Mouse (Mus musculus) fibroblast of lung, adult 2 months (primary cell): ENCODE data around the gene Foxred1.

Source experiments
- DNase-seq: peaks from one replicate; pipeline ENCODE4 v3.0.0-alpha.2; 2011; ENCODE audit warnings: low read depth

The Foxred1 gene

DNA sequence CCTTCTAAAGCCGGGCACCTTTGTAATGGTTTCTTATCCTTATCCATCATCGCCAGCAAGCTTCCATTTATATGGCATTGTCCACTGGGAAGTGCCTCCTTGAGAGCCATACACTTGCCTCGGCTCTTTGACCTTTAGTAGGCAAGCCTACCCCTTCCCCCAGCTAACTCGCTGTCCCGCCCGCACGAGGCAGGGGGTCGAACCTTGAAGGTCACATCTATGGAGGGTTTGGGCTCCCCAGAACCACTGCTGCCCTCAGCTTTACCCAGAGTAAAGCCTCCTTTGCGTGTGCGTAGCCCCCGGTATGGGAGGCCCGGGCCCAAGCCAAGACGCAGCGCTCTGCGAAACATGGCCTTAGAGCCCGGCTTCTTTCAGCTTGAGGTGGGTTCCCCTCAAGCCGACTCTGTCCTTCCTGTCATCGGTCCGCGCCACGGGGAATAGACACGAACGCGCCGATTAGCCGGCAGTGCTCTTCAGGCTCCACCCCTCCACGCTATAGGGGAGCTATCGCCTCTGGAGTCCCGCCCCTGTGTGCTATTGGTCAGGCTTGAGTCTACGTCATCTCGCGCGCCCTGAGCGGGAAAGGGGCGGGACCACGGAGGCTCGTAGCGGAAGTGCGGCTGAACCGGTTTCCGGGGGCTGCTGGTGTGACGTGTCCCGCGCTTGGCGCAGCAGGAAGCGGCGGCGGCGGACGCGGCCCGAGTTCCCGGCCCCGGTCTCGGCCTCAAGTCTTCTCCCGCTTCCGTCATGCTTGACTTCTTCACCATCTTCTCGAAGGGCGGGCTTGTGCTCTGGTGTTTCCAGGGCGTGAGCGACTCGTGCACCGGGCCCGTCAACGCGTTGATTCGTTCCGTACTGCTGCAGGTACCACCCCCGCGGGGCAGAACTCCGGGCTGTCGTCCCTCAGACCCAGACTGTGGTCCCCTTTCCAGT lies at the start of gene Foxred1:
Foxred1 (minus strand) TSS at position 514 of the 933 bp plus-strand sequence.
- DNase-seq = peak; percentile 98

DNA sequence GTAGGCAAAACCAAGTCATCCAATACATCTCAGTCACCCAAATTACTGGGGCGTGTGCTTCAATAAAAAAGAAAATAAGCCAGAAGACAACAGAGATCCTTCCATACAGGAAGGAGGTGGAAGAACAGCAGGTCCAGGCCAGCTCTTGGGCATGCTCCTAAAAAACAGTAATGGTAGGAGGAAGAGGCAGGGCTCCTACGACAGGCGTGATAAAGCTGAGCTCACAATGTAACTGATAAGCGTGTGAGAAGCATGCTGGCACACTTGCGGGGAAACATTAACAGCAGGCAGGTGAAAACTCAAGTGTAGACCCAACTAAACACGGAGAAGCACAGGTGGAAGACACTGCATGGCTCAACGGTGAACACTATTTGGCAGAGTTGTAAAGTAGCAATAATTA lies 46.5 kb upstream of the Foxred1 start:
- DNase-seq = no peak

DNA sequence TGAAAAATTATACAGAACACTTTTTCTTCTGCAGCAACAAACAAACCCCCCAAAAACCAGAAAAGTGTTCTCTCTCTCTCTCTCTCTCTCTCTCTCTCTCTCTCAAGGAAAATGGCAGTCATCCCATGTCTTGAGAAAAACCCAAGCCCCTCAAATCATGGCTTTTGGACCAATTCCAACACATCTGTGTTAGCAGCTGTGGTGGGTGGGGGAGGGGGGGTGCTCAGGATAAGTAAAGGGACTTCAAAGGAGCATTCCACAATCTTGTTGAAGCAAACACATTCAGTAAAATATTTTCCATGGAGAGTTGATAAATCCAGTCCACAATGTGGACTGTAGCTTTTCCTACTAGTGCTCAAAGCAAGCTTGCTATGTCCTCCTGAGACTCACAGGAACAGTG lies 38.6 kb upstream of the Foxred1 start:
- no peak for DNase-seq

DNA sequence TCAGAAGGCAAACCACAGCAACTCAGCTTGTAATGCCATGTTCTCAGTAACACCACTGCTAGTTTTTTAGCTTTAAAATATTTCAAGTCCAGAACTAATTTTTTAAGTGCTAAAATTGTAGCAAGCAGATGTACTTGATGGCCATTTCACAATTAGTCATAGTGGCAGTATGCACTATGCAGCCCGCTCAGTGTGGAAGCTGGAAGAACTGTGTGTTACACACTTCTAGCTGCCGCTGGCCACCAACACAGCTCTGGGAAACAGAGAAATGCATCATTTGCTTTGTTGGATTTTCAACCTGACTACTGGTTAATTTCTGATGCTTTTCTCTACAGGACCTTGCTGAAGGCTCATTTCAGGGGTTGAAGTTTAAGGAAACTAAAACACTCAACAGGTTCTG lies 36.5 kb upstream of the Foxred1 start:
- DNase-seq = no peak

DNA sequence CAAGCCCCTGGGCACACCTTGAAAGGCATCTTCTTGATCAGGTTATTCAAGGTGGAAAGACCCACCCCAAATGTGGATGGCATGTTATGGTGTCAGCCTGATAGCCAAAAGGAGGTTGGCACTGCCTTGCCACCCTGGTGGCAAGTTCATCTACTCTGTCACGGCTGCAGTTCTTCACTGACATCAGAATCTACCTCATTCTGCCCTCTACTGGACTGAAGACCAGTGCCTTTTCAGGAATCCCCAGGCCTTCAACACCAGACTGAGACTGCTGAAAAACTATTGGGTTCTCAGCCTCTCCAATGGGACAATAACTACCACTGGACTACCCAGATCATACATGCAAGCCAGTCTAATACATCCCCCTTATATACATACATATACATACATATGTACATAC lies 28.9 kb upstream of the Foxred1 start:
- no peak for DNase-seq

DNA sequence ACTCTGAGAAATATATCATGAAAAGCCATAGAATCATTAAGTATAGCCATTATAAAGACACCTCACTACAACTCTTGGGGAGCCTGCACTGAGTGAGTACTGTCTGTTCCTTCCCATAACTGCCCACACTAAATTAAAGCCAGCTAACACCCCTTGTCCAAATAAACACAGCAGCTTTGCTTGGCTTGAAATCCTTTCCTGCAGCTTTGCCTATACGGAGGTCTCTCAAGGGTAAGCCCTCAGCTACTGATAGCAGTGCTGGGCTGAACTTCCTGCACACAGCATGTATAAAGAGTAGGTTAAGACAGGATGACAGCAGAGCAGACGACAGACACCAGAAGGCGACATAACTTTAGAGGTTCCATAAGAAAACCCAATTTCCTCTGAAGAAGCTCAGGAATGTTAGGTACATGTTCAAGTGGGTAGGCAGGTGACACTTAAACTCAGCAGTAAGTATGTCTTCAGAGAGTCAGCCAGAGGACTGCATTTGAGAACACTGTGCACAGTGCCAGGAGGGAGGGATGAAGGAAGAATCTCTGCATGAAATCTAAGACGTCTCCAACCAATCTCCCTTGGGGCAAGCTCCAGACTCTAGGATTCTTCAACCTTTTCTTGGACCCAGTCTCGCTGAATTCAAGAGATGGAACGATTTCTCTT lies 28.2 kb upstream of the Foxred1 start:
- no peak for DNase-seq

DNA sequence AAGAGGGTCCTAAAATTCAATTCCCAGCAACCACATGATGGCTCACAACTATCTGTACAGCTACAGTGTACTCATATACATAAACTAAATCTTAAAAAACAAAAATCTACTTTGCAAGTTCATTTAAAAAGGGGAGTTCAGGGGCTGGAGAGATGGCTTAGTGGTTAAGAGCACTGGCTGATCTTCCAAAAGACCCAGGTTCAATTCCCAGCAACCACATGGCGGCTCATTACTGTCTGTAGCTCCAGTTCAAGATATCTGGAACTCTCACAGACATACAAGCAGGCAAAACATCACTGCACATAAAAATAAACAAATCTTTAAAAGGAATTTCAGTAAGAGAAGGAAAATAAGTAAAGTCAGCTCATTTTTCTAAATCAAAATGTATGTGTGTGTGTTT lies 27.5 kb upstream of the Foxred1 start:
- DNase-seq = no peak

DNA sequence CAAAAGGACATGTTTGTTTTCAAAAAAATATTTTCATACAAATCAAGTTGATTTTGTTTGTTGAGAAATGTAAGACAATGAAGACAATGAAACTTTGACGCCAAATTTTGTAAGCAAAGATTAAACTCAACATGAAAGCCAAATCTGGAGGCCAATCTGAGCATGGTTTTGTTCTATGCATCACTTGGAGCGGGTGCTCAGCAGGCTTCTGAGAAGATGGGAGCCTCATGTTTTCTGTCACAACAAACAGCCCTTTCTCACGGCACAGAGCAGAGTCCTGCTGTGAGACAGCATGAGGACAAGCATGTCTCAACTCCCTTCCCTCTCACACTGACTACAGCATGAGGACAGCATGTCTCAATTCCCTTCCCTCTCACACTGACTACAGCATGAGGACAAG lies 25.1 kb upstream of the Foxred1 start:
- no peak for DNase-seq

DNA sequence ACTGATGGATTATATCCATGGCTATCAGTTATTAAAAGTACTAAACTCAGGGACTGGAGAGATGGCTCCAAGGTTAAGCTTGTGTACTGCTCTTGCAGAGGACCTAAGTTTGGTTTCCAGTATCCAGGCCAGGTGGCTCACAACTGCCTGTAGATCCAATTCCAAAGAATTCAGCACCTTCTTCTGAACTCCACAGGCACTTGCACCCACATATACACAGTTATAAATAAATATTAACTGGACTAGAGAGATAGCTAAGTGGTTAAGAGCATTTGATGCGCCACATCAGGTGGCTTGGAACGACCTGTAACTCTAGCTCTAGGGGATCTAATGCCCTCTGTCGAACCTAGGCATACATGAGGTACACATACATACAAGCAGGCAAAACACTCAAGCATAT lies 17.8 kb upstream of the Foxred1 start:
- DNase-seq = no peak

DNA sequence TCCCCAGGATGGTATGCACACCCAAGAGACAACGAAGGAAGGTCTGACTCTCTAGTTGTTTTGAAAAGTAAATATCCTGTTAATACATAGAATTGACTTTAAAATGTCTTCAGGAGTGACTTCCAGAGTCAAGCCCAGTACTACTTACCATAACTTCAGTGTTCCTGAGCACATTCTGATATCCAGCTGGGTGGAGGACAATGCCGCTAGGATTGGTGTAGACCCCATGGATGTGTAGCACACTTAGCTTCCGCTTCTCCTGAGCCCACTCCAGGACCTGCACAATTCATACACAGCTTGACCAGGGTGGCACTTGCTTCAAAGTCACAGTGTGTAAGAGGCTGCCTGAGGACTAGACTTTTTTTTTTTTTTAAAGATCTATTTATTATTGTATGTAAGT lies 12.6 kb upstream of the Foxred1 start:
- no peak for DNase-seq

DNA sequence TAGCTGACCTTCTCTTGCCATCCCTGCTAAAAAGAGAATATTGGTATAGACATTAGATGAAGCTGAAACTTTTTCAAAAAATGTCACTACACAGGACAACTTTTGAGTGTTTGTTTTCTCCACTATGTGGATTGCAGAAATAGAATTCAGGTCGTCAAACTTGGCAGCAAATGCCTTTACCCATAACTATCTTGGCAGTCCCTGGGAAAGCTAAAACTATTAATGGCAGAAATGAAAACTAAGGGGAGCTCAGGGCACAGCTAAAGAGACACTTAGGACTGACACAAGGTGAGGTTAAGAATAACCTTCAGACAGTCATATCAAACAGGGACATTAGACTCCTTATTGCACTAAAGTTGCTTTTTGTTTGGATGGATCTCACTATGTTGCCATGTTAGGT lies 7.1 kb upstream of the Foxred1 start:
- no peak for DNase-seq

DNA sequence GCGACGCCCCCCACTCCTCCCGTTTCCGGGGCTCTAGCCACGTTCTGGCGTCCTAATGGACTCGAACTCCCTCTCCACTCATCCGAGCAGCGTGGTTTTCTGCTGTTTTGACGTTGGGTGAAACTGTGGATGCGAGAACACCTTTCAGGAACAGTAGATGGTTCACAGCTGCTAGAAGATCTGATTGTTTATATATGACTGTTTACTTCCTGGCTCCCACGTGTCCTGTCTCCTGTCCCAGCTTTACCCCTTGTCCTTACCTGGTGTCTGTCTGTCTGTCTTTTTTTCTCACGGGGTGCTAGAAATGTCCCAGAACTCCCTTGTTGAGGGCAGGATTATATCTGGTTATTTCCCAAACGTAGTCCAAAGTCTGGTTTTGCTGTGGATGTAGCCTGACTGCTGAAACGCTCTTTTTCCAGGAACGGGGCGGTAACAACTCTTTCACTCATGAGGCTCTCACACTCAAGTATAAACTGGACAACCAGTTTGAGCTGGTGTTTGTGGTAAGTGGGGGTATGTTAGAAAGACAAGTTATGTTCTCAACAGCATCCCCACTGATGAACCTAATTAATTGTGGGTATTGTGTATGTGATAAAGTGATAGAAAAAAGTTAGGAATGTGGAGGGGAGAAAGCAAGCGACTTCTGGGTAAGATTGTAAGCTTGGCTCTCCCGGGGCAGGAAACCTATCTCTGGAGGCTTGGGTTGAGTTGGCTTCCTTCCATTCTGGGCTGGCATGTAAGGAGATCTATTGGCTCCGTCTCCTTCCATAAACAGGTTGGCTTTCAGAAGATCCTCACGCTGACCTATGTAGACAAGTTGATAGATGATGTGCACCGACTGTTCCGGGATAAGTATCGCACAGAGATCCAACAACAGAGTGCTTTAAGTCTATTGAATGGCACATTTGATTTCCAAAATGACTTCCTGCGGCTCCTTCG lies 987 bp upstream of the Foxred1 start:
- peak; percentile 3 for DNase-seq

DNA sequence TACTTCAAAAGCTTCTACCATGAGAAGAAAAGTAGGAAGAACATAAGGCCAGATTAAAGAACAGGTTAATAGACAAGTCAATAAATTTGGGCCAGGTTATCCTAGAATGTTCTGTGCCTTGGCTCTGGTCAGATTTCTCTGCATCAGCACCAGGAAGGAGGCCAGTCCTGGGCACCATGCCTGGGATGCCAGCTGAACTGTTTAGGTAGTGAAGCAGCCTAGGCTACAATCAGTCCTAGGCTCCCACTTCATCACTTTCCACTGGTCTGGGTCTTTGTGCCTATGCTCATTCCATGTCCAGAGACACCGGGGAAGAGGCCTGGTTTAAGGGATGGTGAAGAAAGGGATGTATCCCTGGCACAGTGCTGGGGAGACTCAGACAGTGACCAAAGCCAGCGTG lies 6.4 kb downstream of the Foxred1 start:
- DNase-seq = no peak

DNA sequence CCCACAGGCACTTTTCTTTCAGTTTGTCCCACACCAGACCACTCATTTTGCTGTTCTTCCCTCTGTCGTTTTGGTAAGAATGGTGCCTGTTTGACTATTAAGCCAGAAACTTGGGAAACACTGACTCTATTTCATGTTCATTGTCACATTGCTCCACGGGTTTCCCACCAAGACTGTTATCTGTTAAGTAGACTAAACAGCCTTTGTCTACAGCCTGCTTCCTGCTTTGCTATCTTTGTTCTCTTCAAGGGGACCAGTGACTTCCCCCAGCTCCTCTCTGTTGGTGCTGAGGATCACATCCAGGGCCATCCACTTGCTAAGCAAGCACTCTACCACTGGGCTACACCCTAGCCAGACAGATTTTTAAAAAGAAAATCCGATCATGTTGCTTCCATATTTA lies 7.3 kb downstream of the Foxred1 start:
- DNase-seq = no peak

DNA sequence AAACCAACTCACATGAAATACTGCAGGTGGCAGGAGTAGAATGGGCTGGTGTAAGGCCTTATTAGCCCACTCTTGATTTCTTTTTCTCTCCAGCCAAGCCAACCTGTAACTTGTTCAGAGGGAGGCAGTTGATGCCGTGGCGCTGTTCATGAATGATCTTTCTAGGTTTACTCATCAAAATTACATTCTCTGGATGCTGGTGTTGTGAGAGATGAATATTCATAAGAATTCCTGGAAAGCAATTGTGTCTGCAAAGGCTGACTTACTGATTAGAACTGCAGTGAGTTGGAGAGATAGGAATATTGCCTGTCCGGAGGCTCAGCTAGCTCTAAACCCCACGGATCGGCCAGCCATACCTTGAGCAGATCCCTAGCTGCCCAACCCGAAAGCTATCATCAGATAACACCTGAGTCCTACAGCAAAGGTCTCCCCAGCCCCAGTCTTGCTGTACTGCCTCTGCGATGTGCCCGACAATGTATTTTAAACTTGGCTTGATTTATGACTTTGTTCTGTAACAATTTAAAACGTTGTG lies 10.3 kb downstream of the Foxred1 start:
- no peak for DNase-seq

DNA sequence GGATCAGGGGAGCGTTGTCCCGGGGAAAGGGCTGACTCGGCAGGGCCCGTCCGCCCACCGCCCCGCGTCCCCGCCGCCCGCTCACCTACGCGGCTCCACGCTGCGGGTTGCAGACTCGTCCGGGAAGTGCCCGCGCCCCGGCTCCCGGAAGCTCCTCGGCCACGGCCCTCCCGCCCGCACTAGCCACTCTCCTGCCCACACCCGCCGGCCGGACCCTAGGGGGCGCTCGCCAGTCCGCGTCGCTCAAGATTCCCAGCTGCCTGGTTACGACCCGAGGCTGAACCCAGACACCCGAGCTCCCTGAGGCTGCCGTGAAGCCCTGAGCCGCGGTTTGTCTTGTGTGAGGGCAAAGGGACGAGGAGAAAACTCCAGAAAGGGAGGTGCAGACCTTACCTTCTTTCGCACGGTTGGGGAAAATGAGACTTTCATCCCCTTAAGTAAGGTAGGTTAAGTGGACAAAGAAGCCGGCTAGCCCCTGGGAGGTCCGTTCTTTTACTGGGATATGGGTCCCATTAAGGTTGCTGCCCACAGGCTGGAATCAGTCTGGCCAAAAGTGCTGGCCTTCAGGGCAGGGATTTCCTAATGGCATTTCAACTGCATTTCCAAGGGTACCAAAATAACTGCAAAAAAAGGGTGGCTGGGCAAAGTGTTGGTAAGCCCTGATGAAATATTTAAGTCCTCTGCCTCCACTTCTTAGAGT lies 10.9 kb downstream of the Foxred1 start, which contains the start of the genes Srpr and Tirap:
Srpr (plus strand) TSS at position 404 of the 700 bp plus-strand sequence.
Tirap (minus strand) TSS at position 520 of the 700 bp plus-strand sequence.
- DNase-seq = peak; percentile 60

DNA sequence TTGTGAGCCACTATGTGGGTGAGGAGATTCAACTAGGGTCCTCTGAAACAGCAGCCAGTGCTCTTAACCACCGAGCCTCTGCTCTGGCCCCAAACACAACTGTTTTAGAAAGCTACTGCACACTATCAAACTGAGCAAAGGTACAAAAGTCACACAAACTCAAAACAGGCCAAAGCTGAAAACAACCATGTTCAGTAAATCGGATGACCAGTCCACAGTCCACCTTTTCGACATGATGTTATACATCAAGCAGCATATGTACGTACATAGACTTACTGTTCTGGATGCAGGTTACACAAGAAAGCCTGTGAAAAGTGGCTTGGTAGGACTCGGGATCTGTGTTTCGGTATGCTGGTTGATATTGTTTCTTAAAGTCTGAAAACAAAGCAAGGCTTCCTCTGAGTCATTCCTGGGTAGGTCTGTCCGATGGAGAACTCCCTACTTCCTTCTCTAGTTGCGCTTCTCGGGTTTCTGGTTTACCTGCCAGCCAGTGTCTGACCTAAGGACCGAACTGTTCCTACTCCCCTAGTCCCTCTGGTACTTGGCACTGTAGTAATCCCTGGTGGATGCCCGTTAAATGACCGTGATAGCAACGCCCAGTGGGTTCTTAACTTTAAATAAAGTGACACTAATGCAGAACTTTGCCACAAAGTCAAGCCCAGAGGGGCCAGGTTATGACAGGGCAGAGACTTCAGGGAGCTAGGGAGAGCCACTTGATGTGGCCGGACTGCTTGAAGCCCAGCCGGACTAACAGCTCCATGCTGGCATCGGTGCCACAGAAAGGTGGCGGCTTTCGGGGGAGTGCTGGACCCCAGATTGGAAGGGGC lies 11.7 kb downstream of the Foxred1 start:
- DNase-seq = no peak

DNA sequence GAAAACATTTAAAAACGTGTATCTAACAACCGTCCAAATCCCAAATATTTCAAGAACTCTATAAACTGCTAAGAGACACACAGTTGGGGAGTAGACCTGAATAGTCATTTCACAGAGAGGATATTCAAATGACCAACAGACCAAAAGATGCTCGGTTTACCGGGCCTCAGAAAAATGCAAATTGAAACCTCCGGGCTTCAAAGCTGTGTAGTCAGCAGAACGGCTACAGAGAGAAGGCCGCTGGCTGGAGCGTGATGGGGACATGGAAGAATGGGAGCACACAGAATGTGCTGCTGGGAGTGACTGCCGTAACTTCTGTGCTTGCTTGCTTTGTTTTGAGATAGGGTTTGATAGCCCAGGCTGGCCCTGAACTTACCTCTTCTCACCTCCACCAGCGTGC lies 12.5 kb downstream of the Foxred1 start:
- DNase-seq = no peak

DNA sequence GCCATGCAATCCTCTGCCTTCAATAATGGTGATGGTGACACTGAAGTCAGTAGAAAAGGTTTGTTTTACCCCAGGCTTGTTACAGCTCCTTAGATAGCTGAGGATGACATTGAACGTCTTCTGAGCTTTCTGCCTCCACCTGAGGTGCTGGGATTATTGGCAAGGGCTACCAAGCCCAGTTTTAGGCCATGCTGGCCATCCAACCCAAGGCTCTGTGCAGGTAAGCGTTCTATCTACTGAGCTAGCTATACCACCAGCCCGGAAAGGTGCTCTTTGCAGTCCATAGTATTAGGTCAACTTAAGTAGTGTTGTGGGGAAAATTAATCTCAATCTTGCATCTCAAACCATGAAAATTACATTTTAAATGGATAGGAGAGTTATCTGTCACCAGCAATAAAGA lies 13.2 kb downstream of the Foxred1 start:
- DNase-seq = no peak

DNA sequence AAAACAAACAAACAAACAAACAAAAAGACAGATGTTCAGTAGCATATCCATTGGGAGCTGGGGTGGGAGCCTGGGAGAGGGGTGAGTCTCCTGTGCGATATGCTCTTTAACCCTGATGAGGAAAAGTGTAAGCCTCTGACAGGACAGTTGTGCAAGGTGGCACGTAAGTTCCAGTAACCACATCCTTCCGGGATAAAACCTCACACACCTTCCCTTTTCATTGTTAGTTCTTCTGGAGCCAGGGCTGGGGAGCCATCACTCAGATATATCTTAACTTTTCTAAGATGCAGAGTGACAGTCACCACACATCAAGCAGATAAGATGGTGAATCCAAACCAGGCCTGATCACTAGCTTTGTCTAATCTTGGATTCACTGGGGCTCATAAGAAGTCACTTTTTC lies 16.8 kb downstream of the Foxred1 start:
- no peak for DNase-seq
